Mouse (Mus musculus) cerebral cortex, adult 2 months (tissue): Measurements from ENCODE around the gene Taf12.

ENCODE experiments used
- WGBS: fragments of 180-500 bp; shearing (Covaris S2); methylation state at CpG from one replicate; pipeline ENCODE4 v1.1.7; 2018; 5-methylcytosine and 5-hydroxymethylcytosine counted together

The Taf12 gene

GRCm38 (mm10) chr4:132274156-132274862, at the start of gene Taf12:
Gene Taf12, plus strand, starts transcription at chr4:132274375.
- WGBS, result under 1% methylated on average over 48 of the region's 48 CpGs

- 97% methylated on average over 5 of the region's 5 CpGs for WGBS
These were observed 43.8 kb upstream of the Taf12 start for GRCm38 (mm10) chr4:132230422-132230821.

GRCm38 (mm10) chr4:132234710-132235109, 39.5 kb upstream of the Taf12 start:
- WGBS, result 88% methylated on average over 8 of the region's 8 CpGs

GRCm38 (mm10) chr4:132238356-132238755, 35.8 kb upstream of the Taf12 start:
- WGBS, result 90% methylated on average over 4 of the region's 4 CpGs

- WGBS, result 86% methylated on average over 3 of the region's 3 CpGs
These were observed 33.8 kb upstream of the Taf12 start for GRCm38 (mm10) chr4:132240367-132240766.

- 88% methylated on average over 3 of the region's 3 CpGs for WGBS
These were observed 33.0 kb upstream of the Taf12 start for GRCm38 (mm10) chr4:132241208-132241607.

GRCm38 (mm10) chr4:132245643-132246042, 28.5 kb upstream of the Taf12 start:
- 88% methylated on average over 3 of the region's 3 CpGs for WGBS

GRCm38 (mm10) chr4:132247451-132247997, 26.7 kb upstream of the Taf12 start:
- 71% methylated on average over 5 of the region's 5 CpGs for WGBS

GRCm38 (mm10) chr4:132251596-132251995, 22.6 kb upstream of the Taf12 start:
- 89% methylated on average over 9 of the region's 9 CpGs for WGBS

- WGBS, result 78% methylated on average over 8 of the region's 8 CpGs
These were observed 21.0 kb upstream of the Taf12 start for GRCm38 (mm10) chr4:132253128-132253527.

- 68% methylated on average over 2 of the region's 2 CpGs for WGBS
These were observed 20.6 kb upstream of the Taf12 start for GRCm38 (mm10) chr4:132253622-132254021.

GRCm38 (mm10) chr4:132254986-132255385, 19.2 kb upstream of the Taf12 start:
- 82% methylated on average over 3 of the region's 3 CpGs for WGBS

GRCm38 (mm10) chr4:132256384-132256783, 17.8 kb upstream of the Taf12 start:
- WGBS, result 93% methylated on average over 3 of the region's 3 CpGs

GRCm38 (mm10) chr4:132259248-132259647, 14.9 kb upstream of the Taf12 start:
- 24% methylated on average over 4 of the region's 4 CpGs for WGBS

GRCm38 (mm10) chr4:132260404-132261379, 13.5 kb upstream of the Taf12 start:
- under 1% methylated on average over 33 of the region's 64 CpGs for WGBS

- WGBS, result 12% methylated on average over 40 of the region's 49 CpGs
These were observed 12.4 kb upstream of the Taf12 start, which contains the start of gene Gmeb1 for GRCm38 (mm10) chr4:132261514-132262357. Gene Gmeb1, minus strand, starts transcription at chr4:132261602.

GRCm38 (mm10) chr4:132262358-132262616, 11.9 kb upstream of the Taf12 start:
- WGBS, result 60% methylated on average over 5 of the region's 5 CpGs

GRCm38 (mm10) chr4:132263313-132263712, 10.9 kb upstream of the Taf12 start:
- WGBS, result 89% methylated on average over 7 of the region's 7 CpGs

GRCm38 (mm10) chr4:132266835-132267349, 7.3 kb upstream of the Taf12 start:
- 47% methylated on average over 3 of the region's 3 CpGs for WGBS

GRCm38 (mm10) chr4:132268871-132269739, 5.1 kb upstream of the Taf12 start:
- 6% methylated on average over 6 of the region's 6 CpGs for WGBS
